Mouse (Mus musculus) G1E (cell line): ENCODE data around the gene Fopnl.

Experiments used
- CTCF ChIP-seq: IDR thresholded peaks from 2 replicates; pipeline ENCODE4 v1.5.1; 2012; ENCODE audit warnings: low read depth, low read length, inconsistent platforms, mixed read lengths
- GATA1 ChIP-seq: IDR thresholded peaks from 2 replicates; pipeline ENCODE4 v1.6.1; 2012; ENCODE audit warnings: borderline replicate concordance, low read length, inconsistent platforms, mixed read lengths

DNA sequence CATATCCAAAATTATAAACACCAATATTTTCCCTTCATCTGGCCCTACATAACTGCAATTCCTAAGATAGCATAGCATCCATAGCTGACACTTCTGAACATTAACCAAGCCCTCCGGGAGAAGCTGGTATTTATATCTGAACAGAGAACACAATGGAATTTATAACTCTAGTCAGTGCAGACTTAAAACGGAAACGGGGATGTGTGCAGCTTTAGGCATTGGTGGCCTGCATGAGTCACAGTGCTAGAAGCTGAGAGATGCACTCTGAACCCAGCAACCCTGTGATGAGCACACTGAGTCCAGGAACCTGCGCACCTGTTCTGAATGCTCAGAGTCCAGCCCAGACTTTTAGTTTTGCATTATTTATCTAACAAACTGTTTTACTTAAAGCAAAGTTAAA is 18.7 kb downstream of the Fopnl start:
- TF ChIP-seq GATA1 (no peak), CTCF (no peak)
